Mouse (Mus musculus) heart, adult 9 months (tissue): Measurements from ENCODE around the gene Nova2.
A peak's percentile ranks its signal among the peaks of the same experiment; 100 is the strongest.

Source experiments
- DNase-seq, 2 experiments: peaks; one replicate each; pipeline ENCODE4 v3.0.0; 2022; ENCODE audit warnings: low spot score in 2 of 2

The Nova2 gene

GRCm38 (mm10) chr7:18925162-18925938, at the start of gene Nova2:
Gene Nova2 (plus strand): TSS chr7:18925888.
- peak; percentile 89 to 91 for DNase-seq

GRCm38 (mm10) chr7:18878691-18879090, 47.0 kb upstream of the Nova2 start:
- DNase-seq = no peak

DNA sequence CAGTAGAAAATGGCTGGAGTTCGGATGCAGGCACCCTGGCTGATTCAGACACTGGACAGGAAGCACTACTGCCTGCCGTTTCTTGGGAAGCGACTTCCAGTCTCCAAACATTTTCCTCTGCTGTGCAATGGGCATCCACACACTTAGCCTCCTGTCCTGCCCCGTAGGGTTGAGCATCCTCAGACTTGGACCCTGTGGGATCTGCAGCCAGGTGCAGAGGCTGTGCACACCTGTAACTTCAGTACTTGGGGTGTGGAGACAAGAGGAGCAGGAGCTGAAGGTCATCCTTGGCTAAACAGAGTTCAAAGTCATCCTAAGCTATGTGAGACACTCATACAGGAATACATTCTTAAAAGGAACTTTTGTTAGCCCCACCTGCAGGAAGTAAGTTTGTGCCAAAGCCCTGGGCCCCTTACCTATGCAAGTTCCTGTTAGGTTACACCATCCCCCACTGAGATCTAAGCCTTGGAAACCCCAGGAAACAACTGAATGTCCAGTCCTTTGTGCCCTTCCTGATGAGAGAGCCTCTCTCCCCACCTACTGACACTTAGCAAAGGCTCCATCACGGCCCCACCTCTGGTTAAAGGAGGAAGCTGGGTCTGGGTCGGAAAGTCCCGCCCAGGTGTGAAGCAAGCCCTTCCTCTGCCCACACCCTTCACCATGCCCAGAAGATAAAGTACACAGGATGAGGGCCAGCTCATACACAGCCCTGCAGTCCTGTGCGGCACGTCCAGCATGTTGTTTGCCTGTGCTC, 41.5 kb upstream of the Nova2 start:
- DNase-seq = no peak

DNA sequence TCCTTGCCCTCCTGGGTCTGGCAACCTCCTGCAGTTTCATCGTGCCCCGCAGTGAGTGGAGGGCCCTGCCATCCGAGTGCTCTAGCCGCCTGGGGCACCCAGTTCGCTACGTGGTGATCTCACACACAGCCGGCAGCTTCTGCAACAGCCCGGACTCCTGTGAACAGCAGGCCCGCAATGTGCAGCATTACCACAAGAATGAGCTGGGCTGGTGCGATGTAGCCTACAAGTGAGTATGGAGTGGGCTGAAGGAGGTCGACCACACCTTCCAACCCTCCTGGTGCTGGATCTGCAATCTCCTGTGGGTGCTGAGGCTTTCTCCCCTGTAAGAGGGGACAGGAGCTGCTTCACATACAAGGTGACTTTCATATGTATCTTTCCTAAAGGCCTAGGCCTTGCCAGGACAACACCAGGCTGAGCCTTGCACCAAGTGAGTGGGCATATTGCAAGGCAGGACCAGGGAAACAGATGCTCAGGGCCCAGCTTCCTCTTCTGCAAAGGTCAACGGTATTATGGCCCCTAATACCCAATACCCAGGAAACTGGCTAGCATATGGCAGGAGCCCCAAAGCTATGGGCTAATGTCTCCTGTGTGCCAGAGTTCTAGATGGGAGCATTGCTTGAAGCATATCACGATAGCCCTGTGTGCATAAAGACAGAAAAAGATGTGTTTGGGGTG, 40.8 kb upstream of the Nova2 start:
- no peak for DNase-seq

DNA sequence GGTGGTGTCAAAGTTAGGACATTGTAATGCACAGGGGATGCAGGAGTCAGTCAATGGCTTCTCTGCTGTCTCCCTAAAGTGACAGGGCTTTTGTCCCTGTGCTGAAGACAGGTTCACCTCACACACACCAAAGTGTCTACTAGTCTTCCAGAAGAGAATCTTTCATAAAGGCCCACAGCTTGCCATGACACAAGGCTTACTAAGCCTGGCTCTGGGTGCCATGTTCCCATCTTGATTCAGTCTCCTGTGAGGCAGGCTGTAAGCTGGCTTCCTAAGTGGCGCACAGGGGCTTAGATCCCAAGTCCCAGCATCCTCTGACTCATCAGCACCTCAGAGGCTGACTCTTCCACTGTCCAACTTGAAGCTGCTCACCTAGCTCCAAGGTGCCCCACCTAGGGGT, 38.7 kb upstream of the Nova2 start:
- no peak for DNase-seq

GRCm38 (mm10) chr7:18890848-18891247, 34.8 kb upstream of the Nova2 start:
- DNase-seq = no peak

GRCm38 (mm10) chr7:18891872-18892599, 33.7 kb upstream of the Nova2 start:
- DNase-seq = peak; percentile 50 to 74

DNA sequence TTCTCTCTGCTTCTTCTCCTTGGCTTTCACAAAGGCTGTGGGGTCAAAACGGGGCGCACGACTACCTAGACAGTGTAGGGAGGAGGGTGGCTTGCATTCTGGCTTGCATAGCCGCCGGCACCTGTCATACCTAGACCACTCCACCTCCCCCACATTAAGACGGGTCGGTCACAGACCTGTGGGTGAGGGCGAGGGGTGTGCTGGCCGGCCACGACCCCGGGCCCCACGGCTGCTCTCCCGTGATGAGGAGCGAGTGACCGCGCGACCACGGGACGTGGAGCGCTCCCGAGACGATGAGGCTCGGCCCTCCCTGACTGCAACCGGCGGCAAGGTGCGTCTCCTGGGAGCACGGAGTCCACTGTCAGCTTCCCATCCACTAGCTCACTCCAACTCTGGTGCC, 32.7 kb upstream of the Nova2 start:
- no peak for DNase-seq

DNA sequence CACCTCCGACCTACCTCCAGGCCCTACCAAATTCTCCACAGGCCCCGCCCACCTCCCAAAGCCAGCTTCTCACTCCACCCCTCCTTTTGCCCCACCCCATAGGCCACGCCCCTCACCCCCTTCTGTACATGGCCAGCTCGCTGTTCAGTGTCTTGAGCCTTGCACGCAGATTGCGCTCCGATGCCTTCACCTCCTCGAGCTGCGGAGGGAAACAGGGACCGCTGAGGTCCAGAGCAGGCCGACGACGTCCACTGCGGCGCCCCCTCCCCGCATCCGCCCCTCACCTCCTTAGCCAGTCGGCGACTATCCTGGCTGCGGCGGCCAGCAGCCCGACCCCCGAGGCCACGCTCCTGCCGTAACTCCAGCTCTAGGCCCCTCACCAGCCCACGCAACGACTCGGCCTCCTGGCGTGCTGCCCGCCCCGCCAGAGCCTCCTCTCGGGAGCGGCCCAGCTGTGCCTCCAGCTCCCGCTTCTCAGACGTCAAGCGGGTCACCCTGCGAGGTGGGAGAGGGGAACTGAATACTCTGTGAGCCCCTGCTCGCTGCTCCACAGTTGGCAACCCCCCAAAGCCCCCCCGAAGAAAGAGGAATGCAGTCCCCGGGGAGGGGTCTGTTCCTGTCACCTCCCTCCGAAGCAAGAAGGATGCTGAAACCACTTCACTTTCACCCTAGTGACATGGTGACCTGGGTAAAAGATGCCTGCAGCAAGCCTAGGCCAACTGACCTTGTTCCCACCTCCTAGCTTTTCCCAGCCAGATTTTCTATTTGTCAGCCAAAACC, 31.8 kb upstream of the Nova2 start:
- DNase-seq = peak in 1 of 2 experiments; percentile 22

GRCm38 (mm10) chr7:18896536-18896935, 29.2 kb upstream of the Nova2 start:
- DNase-seq = no peak

- DNase-seq = no peak
These were observed 25.2 kb upstream of the Nova2 start for GRCm38 (mm10) chr7:18900513-18900912.

DNA sequence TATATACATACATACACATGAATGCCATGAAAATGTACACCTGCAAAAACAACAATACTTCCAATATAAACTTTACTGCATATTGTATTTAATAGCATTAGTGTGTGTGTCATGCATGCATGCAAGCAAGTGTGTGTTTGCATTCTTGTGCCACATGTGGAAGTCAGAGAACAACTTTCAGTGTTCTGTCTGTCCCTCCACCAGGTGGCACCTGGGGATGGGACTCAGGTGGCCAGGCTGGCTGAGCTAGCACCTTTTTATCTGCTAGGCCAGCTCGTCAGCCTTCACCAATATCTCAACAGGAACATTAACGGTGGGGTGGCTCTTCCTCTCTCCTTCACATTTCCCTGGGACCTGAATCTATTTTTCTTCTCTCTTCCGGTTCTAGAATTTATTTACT, 23.2 kb upstream of the Nova2 start:
- DNase-seq = no peak

GRCm38 (mm10) chr7:18904971-18905370, 20.7 kb upstream of the Nova2 start:
- DNase-seq = no peak

DNA sequence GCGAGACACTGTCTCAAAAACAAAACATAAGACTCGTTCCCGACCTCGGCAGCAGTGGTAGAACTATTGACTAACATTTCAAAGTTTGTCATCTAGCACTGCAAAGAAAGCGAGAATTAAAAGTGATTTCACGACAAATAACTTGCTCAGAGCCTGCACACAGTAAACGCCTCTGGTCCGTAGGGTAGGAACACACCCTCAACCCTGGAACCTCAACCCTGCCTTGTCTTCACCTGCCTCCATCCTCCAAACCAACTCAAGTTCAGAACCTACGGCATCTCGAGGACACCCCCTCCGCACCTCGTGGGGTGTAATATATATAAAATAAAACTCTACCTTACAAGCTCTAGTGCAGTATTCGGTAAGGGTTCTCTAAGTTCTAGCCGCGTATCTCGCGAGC, 15.9 kb upstream of the Nova2 start:
- DNase-seq = no peak

DNA sequence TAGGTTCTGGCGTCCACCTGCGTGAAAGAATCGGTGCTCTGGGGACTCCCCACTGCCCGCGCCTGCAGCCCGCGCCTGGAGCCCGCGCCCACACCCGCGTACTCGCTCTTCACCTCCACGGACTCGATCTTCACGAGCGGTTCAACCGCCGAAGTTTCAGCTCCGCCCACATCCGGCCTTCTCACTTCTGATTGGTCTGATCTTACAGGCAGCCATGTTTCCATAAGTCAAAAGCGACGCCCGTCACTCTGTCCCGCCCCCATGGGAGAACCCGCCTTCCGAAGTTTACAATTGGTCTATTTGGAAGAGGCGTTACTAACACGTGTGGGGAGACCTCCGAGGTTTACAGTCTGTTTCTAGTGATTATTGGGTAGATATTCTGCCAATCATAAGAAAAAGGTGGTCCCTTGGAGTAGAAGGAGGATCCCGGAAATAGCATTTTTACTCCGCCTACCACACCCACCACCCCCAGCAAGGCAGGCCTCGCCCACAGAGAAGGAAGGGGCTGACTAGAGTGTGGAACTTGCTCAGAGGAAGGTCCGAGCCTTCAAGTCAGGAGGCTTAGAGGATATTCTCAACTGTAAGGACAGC, 15.4 kb upstream of the Nova2 start, which contains the start of gene Ccdc61:
Gene Ccdc61, minus strand, starts transcription at position 175 of the 591 bp plus-strand sequence.
- DNase-seq = peak; percentile 99 to 100

GRCm38 (mm10) chr7:18916254-18916653, 9.4 kb upstream of the Nova2 start:
- DNase-seq = no peak

DNA sequence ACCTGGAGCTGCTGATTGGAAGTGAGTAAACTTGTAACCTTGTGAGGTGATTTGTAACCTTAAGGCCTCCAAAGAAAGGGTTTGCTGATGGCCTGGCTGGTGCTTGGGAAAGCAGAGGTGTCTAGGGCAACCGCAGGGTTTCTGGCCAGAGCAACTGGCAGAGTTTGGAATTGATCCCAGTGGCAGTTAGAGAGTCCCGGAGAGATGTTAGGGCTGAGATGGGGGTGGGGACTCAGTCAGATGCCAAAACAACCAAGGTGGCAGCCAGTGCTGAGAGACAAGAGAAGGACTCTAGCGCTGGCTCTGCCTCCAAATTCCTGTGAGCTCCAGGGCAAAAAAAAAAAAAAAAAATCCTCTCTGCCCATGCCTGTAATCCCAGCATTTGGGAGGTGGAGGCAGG, 7.8 kb upstream of the Nova2 start:
- DNase-seq = peak; percentile 43 to 48

DNA sequence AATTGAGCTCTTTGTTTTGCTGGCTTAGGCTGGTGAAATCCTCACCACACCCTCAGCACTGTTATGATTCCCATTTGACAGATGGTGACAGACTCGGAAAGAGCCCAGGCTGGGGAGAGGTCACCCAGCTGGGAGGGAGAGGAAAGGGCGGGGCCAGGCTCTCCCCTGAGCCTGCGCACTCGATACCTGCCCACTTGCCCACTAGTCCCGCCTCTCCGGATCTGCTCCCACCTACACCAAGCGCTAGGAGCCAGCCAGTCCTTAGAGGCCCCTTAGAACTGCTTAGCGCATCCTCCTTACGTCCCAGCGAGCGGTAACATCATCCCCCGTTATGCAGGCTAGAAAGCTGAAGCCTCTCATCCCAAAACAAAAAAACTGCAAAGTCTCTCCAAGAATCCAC, 4.6 kb upstream of the Nova2 start:
- peak; percentile 76 to 82 for DNase-seq

DNA sequence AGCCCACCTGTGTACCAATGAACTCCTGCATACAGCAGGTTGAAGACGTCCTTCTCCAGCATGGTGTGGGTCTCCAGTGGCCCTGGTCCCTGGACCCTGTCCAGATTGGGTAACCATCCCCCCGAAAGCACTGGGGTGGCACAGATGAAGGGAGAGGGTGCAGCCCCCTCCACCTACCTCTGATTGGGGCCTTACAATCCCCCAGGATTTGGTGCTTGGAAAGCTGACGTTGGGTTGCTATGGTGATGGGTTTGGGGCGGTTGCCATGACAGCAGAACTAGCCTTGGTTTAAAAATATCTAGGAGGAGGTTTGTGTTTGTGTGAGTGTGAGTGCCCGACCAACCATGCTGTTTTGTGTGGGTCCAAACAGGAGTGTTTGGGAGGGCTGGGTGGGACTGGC, 2.9 kb upstream of the Nova2 start:
- no peak for DNase-seq

DNA sequence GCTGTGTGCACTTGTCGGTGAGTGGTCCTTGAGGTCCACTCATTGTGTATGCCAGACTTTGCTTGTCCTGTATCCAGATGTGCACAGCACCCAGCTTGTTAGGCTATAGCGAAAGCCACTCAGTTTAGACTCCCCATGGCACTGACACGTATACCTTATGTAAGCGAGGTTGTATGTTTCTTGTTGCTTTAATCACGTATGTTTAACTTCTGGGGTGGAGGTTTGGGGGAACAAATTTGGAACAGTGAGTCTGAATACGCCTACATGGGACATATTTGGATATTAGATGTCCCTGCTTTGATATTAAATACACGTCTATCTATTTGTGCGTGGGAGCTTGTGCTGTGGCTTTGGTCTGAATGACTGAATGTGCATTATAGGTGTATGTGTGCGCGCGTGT, 2.4 kb upstream of the Nova2 start:
- DNase-seq = no peak
